Mouse (Mus musculus): Measurements from ENCODE around the gene Cyb561d2. TPM values are rescaled to one million over a fixed set of nuclear protein-coding genes. Genes with fewer than 3 reads are reported as not detected.
"Not testable (repeated sequence)": the region's sequence is repeated elsewhere in the genome, so short reads cannot be mapped to it uniquely, and the experiment has no call there.

The Cyb561d2 gene
- polyA plus RNA-seq, 1 experiment from 2014 or later: 28.4 TPM

GRCm38 (mm10) chr9:107579023-107579900 is 37.3 kb upstream of the Cyb561d2 start:
- peaks cover 57% of the 10 kb centered on the region for H3K4me1 ChIP-seq
- H3K36me3 ChIP-seq: peaks cover 18% of the 10 kb centered on the region
- H3K9ac ChIP-seq: no peak overlapping the region
- whole genome bisulfite sequencing: 88% methylated on average over 14 of the region's 14 CpGs
- no peak overlapping the region for H3K4me3 ChIP-seq
- peak overlapping the region; percentile 97 for H3K27ac ChIP-seq
- peak overlapping the region; percentile 87; the same call in 1 of the 2 replicates for H3K4me2 ChIP-seq
- no peaks in the 10 kb centered on the region for H3K27me3 ChIP-seq
- H3K9me3 ChIP-seq: no peaks in the 10 kb centered on the region
- no peak for ATAC-seq (ENCODE audit: borderline replicate concordance, extremely low read depth, low FRiP score, low TSS enrichment)

GRCm38 (mm10) chr9:107578587-107578986 is 36.6 kb upstream of the Cyb561d2 start, which contains the start of gene Naa80:
Gene Naa80, plus strand, starts transcription at chr9:107578887.
- no peak within 1 kb of the TSS for H3K4me3 ChIP-seq
- H3K4me1 ChIP-seq: peaks cover 57% of the 10 kb centered on the region

GRCm38 (mm10) chr9:107577871-107578270 is 35.9 kb upstream of the Cyb561d2 start:
- no peak for ATAC-seq (ENCODE audit: borderline replicate concordance, extremely low read depth, low FRiP score, low TSS enrichment)
- Histone ChIP-seq H3K4me2 (no peak overlapping the region), H3K27ac (no peak overlapping the region), H3K4me3 (no peak overlapping the region), H3K9ac (no peak overlapping the region), H3K4me1 (peaks cover 56% of the 10 kb centered on the region), H3K27me3 (no peaks in the 10 kb centered on the region), H3K9me3 (no peaks in the 10 kb centered on the region), H3K36me3 (peaks cover 17% of the 10 kb centered on the region)
- WGBS: 88% methylated on average over 10 of the region's 10 CpGs

More at GRCm38 (mm10) chr9:107578587-107578986, 36.6 kb upstream of the Cyb561d2 start, which contains the start of gene Naa80:
- Histone ChIP-seq H3K36me3 (peaks cover 18% of the 10 kb centered on the region), H3K27me3 (no peaks in the 10 kb centered on the region), H3K9me3 (no peaks in the 10 kb centered on the region), H3K27ac (peak within 1 kb of the TSS; percentile 97), H3K4me2 (peak within 1 kb of the TSS; percentile 87; the same call in 1 of the 2 replicates), H3K9ac (no peak within 1 kb of the TSS)
- no peak for ATAC-seq (ENCODE audit: borderline replicate concordance, extremely low read depth, low FRiP score, low TSS enrichment)
- 66% methylated on average over 3 of the region's 3 CpGs for WGBS

- no peaks in the 10 kb centered on the region for H3K27me3 ChIP-seq
- WGBS: 14% methylated on average over 16 of the region's 16 CpGs
- H3K9me3 ChIP-seq: no peaks in the 10 kb centered on the region
- H3K4me3 ChIP-seq: peak within 1 kb of the TSS; percentile 40
- peak within 1 kb of the TSS; percentile 61 for H3K4me2 ChIP-seq
- H3K9ac ChIP-seq: peak within 1 kb of the TSS; percentile 42
- peaks cover 44% of the 10 kb centered on the region for H3K4me1 ChIP-seq
- peaks cover 27% of the 10 kb centered on the region for H3K36me3 ChIP-seq
- H3K27ac ChIP-seq: peak within 1 kb of the TSS; percentile 74
- peak; percentile 73 for ATAC-seq (ENCODE audit: borderline replicate concordance, extremely low read depth, low FRiP score, low TSS enrichment)
These were observed 34.5 kb upstream of the Cyb561d2 start, which contains the start of gene Hyal1 for GRCm38 (mm10) chr9:107576357-107577107. Gene Hyal1, plus strand, starts transcription at chr9:107576927.

- Histone ChIP-seq H3K36me3 (peaks cover 35% of the 10 kb centered on the region), H3K27me3 (no peaks in the 10 kb centered on the region), H3K27ac (peak overlapping the region; percentile 74), H3K4me2 (no peak overlapping the region), H3K4me1 (peaks cover 45% of the 10 kb centered on the region), H3K9ac (no peak overlapping the region), H3K4me3 (no peak overlapping the region), H3K9me3 (no peaks in the 10 kb centered on the region)
- ATAC-seq (ENCODE audit: borderline replicate concordance, extremely low read depth, low FRiP score, low TSS enrichment): no peak
- 62% methylated on average over 14 of the region's 14 CpGs for WGBS
These were observed 33.8 kb upstream of the Cyb561d2 start for GRCm38 (mm10) chr9:107575579-107576356.

GRCm38 (mm10) chr9:107573774-107574173 is 31.8 kb upstream of the Cyb561d2 start:
- Histone ChIP-seq H3K4me1 (peaks cover 47% of the 10 kb centered on the region), H3K36me3 (peaks cover 35% of the 10 kb centered on the region)
- H3K9ac ChIP-seq; H3K27ac ChIP-seq; ATAC-seq (ENCODE audit: borderline replicate concordance, extremely low read depth, low FRiP score, low TSS enrichment); H3K4me2 ChIP-seq; H3K4me3 ChIP-seq; H3K27me3 ChIP-seq; H3K9me3 ChIP-seq: not testable (repeated sequence)
- WGBS: 77% methylated on average over 6 of the region's 6 CpGs

- H3K9ac ChIP-seq: no peak overlapping the region
- no peak for ATAC-seq (ENCODE audit: borderline replicate concordance, extremely low read depth, low FRiP score, low TSS enrichment)
- 84% methylated on average over 2 of the region's 2 CpGs for WGBS
These were observed 30.3 kb upstream of the Cyb561d2 start for GRCm38 (mm10) chr9:107572327-107572662.

GRCm38 (mm10) chr9:107571534-107572326 is 29.7 kb upstream of the Cyb561d2 start:
- peaks cover 49% of the 10 kb centered on the region for H3K4me1 ChIP-seq

More at GRCm38 (mm10) chr9:107572327-107572662, 30.3 kb upstream of the Cyb561d2 start:
- Histone ChIP-seq H3K4me3 (no peak overlapping the region), H3K27me3 (no peaks in the 10 kb centered on the region), H3K9me3 (no peaks in the 10 kb centered on the region), H3K36me3 (peaks cover 35% of the 10 kb centered on the region), H3K4me2 (no peak overlapping the region), H3K4me1 (peaks cover 49% of the 10 kb centered on the region), H3K27ac (no peak overlapping the region)

GRCm38 (mm10) chr9:107570845-107571244 is 28.9 kb upstream of the Cyb561d2 start:
- H3K4me3 ChIP-seq: peak overlapping the region; percentile 73
- H3K9me3 ChIP-seq: no peaks in the 10 kb centered on the region
- H3K9ac ChIP-seq: peak overlapping the region; percentile 66; the same call in 1 of the 2 replicates
- no peaks in the 10 kb centered on the region for H3K27me3 ChIP-seq
- peak overlapping the region; percentile 3; the same call in 1 of the 2 replicates for H3K27ac ChIP-seq
- no peak for ATAC-seq (ENCODE audit: borderline replicate concordance, extremely low read depth, low FRiP score, low TSS enrichment)
- H3K4me2 ChIP-seq: peak overlapping the region; percentile 73
- H3K36me3 ChIP-seq: peaks cover 35% of the 10 kb centered on the region
- 74% methylated on average over 21 of the region's 21 CpGs for WGBS
- peaks cover 48% of the 10 kb centered on the region for H3K4me1 ChIP-seq

More at GRCm38 (mm10) chr9:107571534-107572326, 29.7 kb upstream of the Cyb561d2 start:
- Histone ChIP-seq H3K9me3 (no peaks in the 10 kb centered on the region), H3K27ac (no peak overlapping the region), H3K4me2 (peak overlapping the region; percentile 73), H3K9ac (no peak overlapping the region), H3K27me3 (no peaks in the 10 kb centered on the region), H3K4me3 (0 out of 2 replicates have a peak overlapping the region, but pooled peaks have one; percentile 73), H3K36me3 (peaks cover 35% of the 10 kb centered on the region)
- WGBS: 83% methylated on average over 22 of the region's 22 CpGs
- no peak for ATAC-seq (ENCODE audit: borderline replicate concordance, extremely low read depth, low FRiP score, low TSS enrichment)

GRCm38 (mm10) chr9:107570016-107570415 is 28.0 kb upstream of the Cyb561d2 start:
- H3K9me3 ChIP-seq: no peaks in the 10 kb centered on the region
- peaks cover 38% of the 10 kb centered on the region for H3K36me3 ChIP-seq
- peak overlapping the region; percentile 73 for H3K4me3 ChIP-seq
- H3K27me3 ChIP-seq: no peaks in the 10 kb centered on the region
- peak overlapping the region; percentile 90 for H3K27ac ChIP-seq
- ATAC-seq (ENCODE audit: borderline replicate concordance, extremely low read depth, low FRiP score, low TSS enrichment): no peak
- peak overlapping the region; percentile 66 for H3K9ac ChIP-seq
- H3K4me1 ChIP-seq: peaks cover 44% of the 10 kb centered on the region
- WGBS: 20% methylated on average over 13 of the region's 13 CpGs
- peak overlapping the region; percentile 73 for H3K4me2 ChIP-seq
